Mouse (Mus musculus) monocyte, adult 2 months (primary cell): ENCODE measurements around the gene Ssc5d.
"Not testable (repeated sequence)": the region's sequence is repeated elsewhere in the genome, so short reads cannot be mapped to it uniquely, and the experiment has no call there.

Source experiments
- DNase-seq, 2 experiments: peaks; one replicate each; pipeline ENCODE4 v3.0.0; 2022; ENCODE audit warnings: low spot score in 2 of 2, low read depth in 1 of 2

Gene Ssc5d

DNA sequence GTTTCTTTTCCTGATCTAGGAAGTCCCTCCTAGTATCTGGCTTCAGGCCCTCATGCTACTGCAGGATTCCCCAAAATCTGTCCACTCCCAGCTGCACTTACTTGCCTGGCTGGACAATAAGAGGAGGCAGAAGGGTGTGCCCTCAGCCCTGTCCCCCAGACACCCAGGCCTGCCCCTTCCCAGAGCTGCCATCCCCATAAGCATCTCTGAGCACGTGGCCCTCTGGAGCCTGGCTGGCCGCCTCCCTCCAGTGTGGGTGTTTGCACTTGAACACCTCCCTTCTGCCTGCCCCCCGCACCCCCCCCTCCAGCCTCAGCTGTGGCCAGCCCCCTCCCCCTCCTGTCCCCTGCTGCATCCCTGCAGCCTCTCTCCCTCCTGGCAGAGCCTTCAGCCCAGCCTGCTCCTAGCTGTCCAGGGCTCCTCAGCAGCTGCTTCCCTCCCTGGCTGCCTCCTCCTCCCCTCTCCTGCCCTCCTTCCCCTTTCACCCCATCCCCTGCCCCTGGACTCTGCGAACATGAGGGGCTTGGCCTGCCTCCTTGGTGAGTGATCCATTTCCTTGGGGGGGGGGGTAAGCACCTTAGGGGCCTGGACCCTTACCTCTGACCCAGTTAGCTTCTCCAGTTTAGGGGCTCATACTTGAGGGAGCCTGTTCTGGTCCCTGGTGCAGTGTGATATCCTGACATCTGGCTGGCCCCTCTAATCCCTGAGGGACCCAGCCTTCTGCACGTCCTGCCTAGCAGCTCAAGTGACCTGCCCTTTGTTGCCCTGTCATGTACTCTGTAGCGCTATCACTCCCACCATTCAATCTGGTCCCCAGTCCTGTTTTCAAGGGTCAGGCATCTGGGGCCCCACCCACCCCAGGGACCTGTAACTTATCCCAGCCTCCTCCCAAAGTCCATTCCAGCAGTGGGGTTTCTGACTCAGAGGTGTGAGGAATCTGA, at the start of gene Ssc5d:
Gene Ssc5d, plus strand, starts transcription at position 345 of the 941 bp plus-strand sequence.
- DNase-seq = no peak

DNA sequence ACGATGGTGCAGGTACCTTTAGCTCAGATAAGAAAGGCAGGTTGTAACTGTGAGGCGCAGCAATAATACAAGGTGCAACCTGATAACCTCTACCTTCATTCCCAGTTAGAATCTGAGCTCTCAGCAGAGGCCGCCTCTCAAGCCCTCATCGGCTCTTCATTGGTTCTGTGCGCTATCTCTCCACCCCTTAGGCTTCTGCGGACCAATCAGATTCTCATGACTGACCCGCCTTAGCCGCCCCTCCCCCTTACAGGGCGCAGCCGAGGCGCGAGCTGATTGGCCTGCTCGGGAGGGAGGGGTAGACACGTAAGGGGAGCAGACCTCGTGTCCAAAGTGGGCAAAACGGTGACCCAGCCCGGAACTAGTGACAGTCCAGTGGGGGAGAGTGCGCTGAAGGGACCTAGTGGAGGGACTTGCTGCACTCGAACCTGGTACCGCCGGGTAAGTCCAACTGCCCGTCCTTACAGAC, 48.8 kb upstream of the Ssc5d start, which contains the start of gene Isoc2a:
Gene Isoc2a, plus strand, starts transcription at position 401 of the 469 bp plus-strand sequence.
- DNase-seq = peak; percentile 56 to 77

DNA sequence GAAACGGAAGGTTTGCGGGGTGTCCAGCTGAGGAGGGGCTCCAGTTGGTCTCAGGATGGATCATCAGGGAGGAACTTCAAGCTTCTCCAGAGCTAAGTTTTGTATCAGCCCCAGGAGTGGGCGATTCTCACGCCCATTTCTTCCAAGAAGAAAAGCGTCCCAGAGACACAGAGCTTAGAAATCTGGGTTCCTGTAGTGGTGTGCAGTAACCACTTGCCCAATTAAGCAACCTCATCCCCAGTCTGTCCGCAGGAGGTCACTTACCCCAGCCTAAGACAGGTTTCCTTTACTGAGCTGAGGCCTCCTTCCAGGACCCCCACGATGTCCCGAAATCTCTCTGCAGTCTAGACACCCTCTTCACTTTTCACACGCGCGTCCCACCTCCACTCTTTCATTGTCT, 48.4 kb upstream of the Ssc5d start:
- DNase-seq = no peak

DNA sequence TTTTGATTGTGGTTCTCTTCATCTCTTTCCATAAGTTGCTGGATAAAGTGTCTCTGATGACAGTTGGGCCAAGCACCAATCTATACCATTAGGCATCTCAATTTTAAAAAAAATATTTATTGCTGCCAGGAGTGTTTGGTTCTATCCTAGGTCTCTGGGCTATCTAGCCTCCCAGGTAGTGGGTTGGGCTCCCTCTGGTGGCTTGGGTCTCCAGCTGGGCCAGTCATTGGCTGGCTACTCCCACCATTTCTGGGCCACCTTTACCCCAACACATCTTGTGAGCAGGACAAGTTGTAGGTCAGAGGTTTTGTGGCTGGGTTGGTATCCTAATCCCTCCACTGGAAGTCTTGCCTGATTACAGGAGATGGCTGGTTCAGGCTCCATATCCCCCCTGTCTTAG, 47.4 kb upstream of the Ssc5d start:
- DNase-seq = no peak

DNA sequence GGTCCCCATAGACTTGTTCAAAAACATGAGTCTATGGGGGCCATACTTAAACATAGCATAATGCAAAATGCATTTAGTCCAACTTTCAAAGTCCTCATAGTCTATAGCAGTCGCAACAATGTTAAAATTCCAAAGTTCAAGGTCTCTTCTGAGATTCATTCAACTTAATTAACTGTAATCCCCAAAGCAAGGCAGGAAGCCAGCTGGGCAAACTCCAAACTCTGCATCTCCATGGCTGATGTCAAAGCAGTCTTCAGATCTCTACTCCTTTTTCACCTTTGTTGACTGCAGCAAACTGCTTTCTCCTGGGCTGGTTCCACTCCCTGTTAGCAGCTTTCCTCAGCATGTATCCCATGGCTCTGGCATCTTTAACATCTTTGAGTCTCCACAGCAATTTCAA, 46.5 kb upstream of the Ssc5d start:
- not testable (repeated sequence) for DNase-seq

DNA sequence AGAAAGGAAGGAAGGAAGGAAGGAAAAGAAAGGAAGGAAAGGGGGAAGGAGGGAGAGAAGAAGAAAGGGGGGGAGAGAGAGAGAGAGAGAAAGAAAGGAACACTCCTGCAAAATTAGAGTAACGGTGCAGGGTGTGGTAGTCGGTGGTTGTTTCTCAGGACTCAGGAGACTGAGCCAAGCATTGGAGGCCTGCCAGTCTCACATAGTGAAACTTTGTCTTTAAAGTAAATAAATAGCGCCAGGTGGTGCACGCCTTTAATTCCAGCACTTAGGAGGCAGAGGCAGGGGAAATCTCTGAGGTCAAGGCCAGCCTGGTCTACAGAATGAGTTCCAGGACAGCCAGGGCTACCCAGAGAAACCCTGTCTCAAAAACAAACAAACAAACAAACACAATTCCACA, 38.9 kb upstream of the Ssc5d start:
- no peak for DNase-seq

DNA sequence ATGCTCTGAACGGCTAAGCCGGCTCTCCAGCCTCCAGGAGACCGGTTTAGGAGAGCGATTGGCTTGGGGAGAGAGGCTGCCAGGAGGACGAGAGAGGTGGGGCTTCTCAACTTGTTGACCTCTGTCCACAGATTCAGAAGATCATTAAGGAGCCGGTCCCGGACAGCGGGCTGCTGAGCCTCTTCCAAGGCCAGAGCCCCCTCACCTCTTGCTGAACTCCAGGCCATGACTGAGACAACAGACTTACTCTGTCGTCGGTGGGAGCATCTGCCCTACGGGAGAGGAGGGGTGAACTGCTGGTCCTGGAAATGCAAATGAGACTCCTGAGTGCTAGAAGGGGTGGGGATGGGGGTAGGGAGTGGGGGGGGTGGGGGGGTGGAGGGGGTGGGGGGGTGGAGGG, 30.4 kb upstream of the Ssc5d start:
- DNase-seq = no peak

DNA sequence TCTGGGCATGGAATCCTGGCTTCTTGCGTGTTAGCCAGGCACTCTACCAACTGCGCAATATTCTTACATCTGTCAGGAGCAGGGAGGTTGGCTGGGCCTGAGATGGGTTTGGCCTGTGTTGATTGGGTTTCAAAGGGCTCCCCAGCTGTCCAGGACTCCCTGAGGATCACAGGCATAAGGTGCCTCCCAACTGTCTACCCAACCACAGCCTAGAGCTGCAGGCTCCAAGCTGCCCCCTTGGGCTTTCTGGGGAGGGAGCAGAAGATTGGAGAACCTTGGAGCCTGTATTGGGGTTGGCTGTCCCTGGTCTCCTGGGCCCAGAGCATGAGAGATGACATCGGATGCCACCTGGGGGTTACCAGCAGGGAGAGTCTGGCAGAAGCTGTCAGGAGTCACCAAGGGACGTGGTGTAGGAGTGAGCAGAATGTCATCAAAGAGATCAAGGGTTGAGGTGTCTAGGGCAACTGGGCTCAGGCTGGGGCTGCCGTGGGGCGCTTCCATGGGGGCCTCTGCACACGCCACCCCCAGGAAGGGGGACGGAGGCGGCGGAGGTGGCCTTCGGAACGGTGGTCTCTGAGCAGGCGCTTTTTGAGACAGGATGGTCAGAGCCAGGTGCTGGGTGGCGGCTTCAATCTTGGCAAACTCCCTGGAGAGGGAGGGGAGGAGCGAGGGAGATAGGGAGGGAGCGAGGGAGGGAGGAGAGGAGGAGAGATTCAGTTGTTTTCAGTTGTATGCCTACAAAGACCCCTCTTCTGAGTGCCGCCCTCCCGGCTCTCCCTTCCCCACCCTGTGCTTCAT, 26.5 kb upstream of the Ssc5d start:
- DNase-seq = no peak

DNA sequence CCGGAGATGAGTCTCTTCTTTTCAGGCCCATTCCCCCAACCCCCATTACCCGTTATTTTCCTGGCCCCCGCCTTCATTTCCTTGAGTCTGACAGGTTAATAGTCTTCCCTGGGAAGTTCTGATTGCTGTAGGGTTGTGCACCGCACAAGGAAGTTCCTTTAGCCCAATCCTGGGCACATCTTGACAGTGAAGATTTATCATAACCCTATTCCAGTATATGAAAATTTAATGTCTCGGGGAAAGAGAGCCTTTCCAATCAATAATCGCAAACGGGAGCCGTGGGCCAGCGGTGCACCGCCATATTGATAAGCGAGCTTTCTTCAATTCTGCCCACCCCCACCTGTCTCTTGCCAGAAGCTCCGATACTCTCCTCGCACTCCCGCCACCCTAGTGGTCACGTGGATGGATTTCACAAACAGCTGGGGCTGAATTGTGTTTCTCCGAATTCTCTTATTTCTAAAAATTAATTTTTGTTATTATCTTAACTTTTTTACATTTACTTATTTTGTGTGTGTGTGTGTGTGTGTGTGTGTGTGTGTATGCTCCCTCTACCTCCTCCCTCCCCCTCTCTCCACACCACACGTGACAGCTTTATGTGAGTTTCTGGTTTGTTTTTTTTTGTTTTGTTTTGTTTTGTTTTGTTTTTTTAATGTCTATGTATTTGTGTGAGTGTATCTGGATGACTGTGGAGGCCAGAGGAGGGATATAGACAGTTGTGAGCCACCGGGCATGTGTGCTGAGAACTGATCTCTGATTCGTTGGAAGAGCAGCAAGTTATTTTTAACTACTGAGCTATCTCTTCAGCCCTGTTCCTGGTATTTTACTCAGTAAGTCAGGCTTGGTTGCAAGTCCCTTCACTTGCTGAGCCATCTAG, 25.7 kb upstream of the Ssc5d start:
- DNase-seq = no peak

DNA sequence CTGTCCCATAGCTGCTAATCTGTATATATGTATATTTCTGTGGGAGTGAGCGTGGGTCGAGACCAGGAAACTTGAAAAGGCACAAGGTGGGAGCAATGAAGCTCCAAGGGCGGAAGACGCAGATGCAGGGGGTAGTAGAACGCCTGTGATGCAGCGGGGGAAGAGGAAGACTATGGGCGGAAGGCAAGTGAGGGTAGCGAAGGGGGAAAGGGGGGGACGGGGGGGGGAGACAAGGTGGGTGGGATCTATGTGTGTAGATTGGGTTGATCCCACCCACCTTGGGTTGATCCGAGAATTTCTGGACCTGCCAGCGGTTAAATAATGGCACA, 25.1 kb upstream of the Ssc5d start:
- DNase-seq = no peak

DNA sequence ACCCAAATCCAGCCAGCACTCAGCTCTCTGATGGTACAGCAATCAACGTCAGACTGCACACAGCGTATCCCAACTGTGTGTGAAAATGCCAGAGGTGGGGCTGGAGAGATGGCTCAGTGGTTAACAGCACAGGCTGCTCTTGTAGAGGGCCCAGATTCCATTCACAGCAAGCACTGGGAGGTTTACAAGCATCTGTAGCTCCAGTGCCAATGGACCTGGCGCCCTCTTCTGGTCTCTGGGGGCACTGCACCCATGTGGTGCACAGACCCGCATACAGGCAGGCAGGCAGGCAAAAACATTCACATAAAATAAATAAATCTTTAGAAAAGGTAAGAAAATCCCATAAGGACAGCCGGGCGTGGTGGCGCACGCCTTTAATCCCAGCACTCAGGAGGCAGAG, 24.4 kb upstream of the Ssc5d start:
- no peak for DNase-seq

DNA sequence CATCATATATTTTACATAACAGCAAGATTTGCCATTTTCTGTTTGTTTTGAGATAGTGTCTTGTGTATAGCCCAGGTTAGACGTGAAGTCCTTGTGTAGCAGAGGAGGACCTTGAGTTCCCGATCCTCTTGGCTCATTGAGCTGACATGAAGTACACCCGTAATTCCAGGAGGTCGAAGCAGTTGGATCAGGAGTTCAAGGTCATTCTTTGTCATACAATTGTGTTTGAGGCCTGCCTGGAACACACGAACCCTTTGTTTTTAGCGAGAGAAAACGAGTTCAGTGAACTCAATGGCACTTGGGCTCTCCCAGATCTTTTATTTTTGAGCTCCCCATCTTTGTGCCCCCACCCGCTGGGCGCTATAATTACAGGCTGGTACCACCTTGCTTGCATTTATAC, 23.2 kb upstream of the Ssc5d start:
- no peak for DNase-seq

DNA sequence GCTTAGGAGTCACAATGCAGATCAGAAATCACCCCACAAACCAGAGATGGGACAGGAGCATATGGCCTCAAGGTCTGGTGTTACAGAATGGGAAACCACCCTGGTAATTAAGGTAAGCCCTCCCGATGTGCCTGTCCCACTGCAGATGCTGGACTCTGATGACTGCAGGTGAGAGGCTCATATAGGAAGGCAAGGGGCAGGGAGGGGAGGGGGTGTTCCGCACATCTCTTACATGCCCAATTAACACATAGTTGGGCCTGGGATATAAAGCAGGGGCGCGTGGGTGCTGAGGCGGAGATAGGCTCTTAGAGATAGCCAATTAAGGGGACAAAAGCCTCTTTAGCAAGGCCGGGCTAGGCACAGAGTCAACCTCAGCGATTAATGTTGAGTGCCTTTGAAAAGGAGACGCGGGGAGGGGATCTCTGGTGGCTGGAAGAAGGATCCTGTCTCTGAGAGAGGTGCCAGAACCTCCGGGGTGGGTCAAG, 19.1 kb upstream of the Ssc5d start, which contains the start of gene Gm36210:
Gene Gm36210, minus strand, starts transcription at position 51 of the 485 bp plus-strand sequence.
- no peak for DNase-seq

DNA sequence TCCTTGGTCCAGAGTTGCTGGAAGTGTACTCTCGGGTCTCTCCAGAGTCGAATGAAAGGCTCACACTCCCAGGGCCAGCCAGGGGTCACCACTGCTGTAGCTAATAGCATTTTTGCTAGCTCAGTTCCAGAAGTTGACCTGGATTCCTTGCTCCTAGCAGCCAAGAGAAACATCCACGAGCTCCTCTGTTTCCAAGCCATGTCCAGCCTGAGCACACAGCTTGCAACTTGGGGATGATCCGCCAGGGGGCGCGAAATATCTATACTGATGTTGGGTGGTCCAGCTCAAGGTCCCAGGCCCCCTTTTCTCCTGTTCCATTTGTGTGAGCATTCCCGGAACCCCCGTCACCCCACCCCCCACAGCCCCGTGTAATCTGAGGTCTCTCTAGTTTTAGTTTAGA, 14.0 kb upstream of the Ssc5d start:
- no peak for DNase-seq

DNA sequence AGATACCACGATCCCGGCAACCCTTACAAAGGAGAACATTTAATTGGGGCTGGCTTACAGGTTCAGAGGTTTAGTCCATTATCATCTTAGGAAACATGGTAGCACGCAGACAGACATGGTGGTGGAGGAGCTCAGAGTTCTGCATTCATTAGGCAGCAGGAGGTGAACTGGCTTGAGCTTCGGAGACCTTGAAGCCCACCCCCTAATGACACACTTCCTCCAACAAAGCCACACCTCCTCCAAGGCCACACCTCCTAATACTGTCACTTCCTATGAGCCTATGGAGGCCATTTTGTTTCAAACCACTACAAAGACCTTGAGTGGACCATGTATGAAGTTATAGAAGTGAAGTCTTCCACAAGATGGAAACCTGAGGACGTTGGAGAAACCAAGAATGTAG, 13.3 kb upstream of the Ssc5d start:
- DNase-seq = no peak

DNA sequence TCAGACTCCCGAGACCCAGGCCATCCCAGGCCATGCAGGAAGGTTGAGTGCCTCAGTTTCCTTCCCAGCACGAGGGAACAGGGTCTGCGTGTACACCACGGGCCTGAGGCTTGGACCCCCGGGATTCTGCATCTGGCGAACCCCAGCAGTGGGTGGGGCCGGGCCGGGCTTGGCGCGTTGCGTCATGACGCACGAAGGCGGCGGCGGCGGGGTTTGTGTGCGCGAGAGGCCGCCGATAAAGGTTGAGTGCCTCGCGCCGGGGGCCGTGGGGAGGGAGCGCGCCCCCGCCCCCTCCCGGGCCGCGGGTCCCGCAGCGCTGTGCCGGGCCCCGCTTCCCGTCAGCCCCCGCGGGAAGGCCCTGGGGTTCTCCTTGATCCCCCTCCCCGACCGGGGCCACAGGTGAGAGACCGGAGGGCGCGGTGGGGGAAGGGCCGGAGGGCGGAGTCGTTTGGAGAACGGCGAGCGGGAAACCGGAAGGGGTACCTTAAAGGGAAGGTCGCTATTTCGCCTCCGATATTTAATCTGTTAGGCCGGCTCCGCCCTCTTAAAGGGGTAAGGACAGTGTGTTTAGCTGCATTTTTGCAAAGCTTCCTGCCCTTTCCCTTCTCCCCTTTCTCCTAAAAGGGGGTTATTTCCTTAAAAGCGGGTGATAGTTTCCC, 10.4 kb upstream of the Ssc5d start, which contains the start of gene Zfp628:
Gene Zfp628, plus strand, starts transcription at position 211 of the 659 bp plus-strand sequence.
- DNase-seq = peak; percentile 50 to 76

DNA sequence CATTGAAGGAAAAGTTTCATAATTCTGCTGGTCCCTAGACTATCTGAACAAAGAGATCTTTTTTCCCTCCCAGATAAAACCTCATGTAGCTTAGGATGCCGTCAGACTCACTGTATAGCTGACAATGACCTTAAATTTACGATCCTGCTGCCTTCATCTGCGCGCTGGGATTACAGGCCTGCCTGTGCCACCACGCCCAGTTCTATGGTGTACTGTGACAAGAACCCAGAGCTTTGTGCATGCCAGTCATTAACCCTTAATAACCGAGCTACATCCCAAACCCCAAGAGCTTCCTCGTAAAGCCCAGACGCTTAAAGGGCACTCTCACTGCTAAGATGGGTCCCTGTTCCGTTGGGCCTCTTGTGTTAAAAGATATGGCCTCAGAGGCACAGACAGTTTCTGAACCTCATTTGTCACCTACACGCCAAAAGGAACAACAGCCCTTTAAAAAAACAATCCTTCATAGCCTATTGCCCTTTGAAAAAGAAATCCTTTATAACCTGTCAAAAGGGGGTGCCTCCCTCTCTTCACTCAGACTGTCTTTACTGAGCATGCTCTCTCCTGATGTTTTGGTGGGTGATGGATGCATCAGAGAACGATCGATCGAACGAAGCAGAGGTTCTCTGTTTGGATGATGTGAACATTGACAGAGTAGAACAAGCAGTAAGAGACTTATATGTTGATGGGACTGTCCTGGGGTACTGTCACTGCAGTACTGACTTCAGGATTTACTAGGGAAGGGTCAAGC, 9.7 kb upstream of the Ssc5d start:
- no peak for DNase-seq

DNA sequence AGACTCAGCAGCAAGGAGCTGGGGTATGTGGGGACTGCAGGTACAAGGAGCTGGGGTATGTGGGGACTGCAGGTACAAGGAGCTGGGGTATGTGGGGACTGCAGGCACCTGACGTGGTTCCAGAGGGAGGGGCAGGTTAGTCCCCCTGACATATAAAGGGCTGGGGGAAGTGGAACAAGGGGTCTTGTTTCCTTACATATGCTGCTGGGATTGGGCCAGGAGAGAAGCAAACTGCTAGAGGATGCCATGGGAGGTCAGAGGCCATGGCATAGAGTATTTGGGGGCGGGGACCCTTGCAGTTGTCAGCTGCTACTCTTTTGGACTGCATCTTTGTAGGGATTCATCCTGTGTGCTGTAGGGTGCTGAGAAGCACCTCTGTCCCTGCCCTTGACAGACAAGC, 8.1 kb upstream of the Ssc5d start:
- DNase-seq = no peak

DNA sequence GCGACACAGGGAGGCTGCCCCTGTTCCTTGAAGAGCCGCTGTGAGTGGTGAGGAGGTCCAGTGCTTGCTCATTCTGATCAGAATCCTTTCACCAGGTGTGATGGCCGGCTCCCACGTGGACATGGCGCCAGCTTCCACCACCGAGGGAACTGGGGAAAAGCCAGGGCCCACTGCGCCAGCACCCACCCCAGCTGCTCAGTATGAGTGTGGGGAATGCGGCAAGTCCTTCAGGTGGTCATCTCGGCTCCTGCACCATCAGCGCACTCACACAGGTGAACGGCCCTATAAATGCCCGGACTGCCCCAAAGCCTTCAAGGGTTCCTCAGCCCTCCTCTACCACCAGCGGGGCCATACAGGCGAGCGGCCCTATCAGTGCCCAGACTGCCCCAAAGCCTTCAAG, 6.9 kb upstream of the Ssc5d start:
- no peak for DNase-seq

DNA sequence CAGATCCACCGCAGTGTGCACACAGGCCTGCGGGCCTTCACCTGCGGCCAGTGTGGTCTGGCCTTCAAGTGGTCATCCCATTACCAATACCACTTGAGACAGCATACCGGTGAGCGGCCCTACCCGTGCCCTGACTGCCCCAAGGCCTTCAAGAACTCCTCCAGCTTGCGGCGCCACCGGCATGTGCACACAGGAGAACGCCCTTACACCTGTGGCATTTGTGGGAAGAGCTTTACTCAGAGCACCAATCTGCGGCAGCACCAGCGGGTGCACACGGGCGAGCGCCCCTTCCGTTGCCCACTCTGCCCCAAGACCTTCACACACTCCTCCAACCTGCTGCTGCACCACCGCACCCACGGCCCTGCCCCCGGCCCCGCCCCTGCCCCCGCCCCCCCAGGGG, 6.5 kb upstream of the Ssc5d start:
- no peak for DNase-seq
